Mouse (Mus musculus) gastrocnemius, postnatal 14 days (tissue): Measurements from ENCODE around the gene Prdm10. TPM values are rescaled to one million over a fixed set of nuclear protein-coding genes. Genes with fewer than 3 reads are reported as not detected.

Source experiments
- DNase-seq: peaks from one replicate; pipeline ENCODE4 v3.0.0; 2021; ENCODE audit warnings: mixed read lengths
- intact Hi-C: fragments of 180-260 bp; cut with DNase I; formaldehyde crosslinking; loops from one replicate; pipeline ENCODE4 v1.15.1; 2025; ENCODE audit warnings: low total_unique reads
- total RNA-seq, 2 experiments: library from RNA; stranded (reverse); gene quantifications; 2 replicates each; pipeline ENCODE4 v1.2.3; 2021

The Prdm10 gene
- total RNA-seq, 2 experiments from 2014 or later = 2.6 to 2.9 TPM

DNA sequence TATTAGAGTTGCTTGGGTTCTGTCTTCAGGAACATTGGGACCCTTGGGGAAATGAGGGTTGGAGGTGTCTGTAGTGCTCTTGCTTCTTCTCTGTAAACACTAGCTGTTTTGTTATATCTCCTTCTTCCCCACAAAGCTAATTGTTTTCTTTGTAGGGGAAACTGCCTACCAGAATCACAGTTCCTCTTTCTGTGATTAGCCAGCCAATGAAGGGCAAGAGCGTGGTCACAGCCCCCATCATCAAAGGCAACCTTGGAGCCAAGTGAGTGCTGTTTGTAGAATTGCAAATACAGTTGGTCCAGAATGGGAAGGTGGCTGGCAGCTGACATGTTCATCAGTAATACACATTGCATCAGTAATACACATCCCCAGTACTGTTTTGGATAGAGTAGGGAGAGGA is 138.5 kb downstream of the Prdm10 start:
- no peak for DNase-seq
- intact Hi-C loops = no loop called here

- DNase-seq = no peak
- intact Hi-C loops = no loop called here
Observed at GRCm38 (mm10) chr9:31422143-31422542, 141.8 kb downstream of the Prdm10 start.

GRCm38 (mm10) chr9:31428971-31429370 is 148.6 kb downstream of the Prdm10 start:
- intact Hi-C loops = no loop called here
- DNase-seq = no peak

DNA sequence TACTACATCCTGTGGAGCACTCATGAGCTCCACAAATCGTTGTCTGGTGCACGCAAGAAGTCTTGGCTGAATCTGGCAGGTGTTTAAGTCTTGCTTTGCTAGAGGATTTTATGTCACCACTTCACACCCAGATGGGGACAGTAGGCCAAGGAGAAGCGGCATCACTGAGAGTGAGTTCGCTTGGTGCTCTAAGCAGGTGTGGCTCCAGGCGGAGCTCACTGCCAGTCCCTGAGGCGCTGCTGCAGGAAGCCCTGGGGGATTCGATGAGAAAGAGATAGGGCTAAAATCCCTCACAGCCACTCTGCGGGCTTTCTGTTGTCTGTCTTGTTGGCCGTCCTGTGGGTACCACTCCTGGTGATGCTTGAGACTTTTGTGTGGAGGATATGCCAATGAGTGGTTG is 149.7 kb downstream of the Prdm10 start:
- no peak for DNase-seq
- intact Hi-C loops = no loop called here

Other genes with a start within 250 kb of the Prdm10 start
- 10 to 100 TPM; 33.4 to 38.0 TPM for gene Zbtb44, start 249.9 kb upstream of the Prdm10 start, total RNA-seq
- gene St14, start 148.7 kb upstream of the Prdm10 start, total RNA-seq = under 1 TPM; 0.16 to 0.35 TPM
- 100 to 1,000 TPM; 121 to 129 TPM for gene Aplp2, start 68.7 kb upstream of the Prdm10 start, total RNA-seq
- 1 to 10 TPM; 8.5 to 9.8 TPM for gene Nfrkb, start 105.7 kb downstream of the Prdm10 start, total RNA-seq
- under 1 TPM in 1 of 2 experiments, not detected in 1; 0.35 TPM for gene Tmem45b, start 183.9 kb downstream of the Prdm10 start, total RNA-seq